Mouse (Mus musculus) limb, embryonic 12.5 days (tissue): Measurements from ENCODE around the gene Nckap5. TPM values are rescaled to one million over a fixed set of nuclear protein-coding genes. Genes with fewer than 3 reads are reported as not detected.

Experiments used
- ATAC-seq: fragments of 200-750 bp; cut with Nextera tagmentation; 2 replicates; pipeline ENCODE4 v1.8.0; 2017; ENCODE audit warnings: low read depth, moderate TSS enrichment; ENCODE audit not compliant: insufficient number of reproducible peaks, insufficient read depth, low FRiP score, low TSS enrichment
- H3K27ac ChIP-seq: fragments of 300-500 bp; sonication (generic); 2 replicates; pipeline ENCODE4 v1.5.1; 2016; ENCODE audit warnings: mild to moderate bottlenecking, moderate library complexity
- H3K27me3 ChIP-seq: fragments of 300-500 bp; sonication (generic); 2 replicates; pipeline ENCODE4 v1.6.1; 2016; ENCODE audit warnings: mild to moderate bottlenecking, moderate library complexity
- H3K36me3 ChIP-seq: fragments of 300-500 bp; sonication (generic); 2 replicates; pipeline ENCODE4 v1.6.1; 2016; ENCODE audit warnings: mild to moderate bottlenecking, moderate library complexity
- H3K4me1 ChIP-seq: fragments of 300-500 bp; sonication (generic); replicated peaks from 2 replicates; pipeline ENCODE4 v1.6.1; 2016
- H3K4me2 ChIP-seq: fragments of 300-500 bp; sonication (generic); 2 replicates; pipeline ENCODE4 v1.6.1; 2016; ENCODE audit warnings: mild to moderate bottlenecking, moderate library complexity
- H3K4me3 ChIP-seq: fragments of 300-500 bp; sonication (generic); replicated peaks from 2 replicates; pipeline ENCODE4 v1.5.1; 2016; ENCODE audit warnings: mild to moderate bottlenecking
- H3K9ac ChIP-seq: fragments of 300-500 bp; sonication (generic); replicated peaks from 2 replicates; pipeline ENCODE4 v1.6.1; 2016; ENCODE audit warnings: mild to moderate bottlenecking, moderate library complexity
- H3K9me3 ChIP-seq: fragments of 300-500 bp; sonication (generic); 2 replicates; pipeline ENCODE4 v1.6.1; 2016; ENCODE audit warnings: mild to moderate bottlenecking, moderate library complexity
- WGBS: fragments of 180-500 bp; shearing (Covaris S2); methylation state at CpG from one replicate; pipeline ENCODE4 v1.1.7; 2016; 5-methylcytosine and 5-hydroxymethylcytosine counted together
- polyA plus RNA-seq: library from polyadenylated mRNA; unstranded; fragments of >200 nt; fragmentation: Nextera tagmentation; extraction: Ambion mirVana; gene quantifications from 2 replicates; pipeline ENCODE4 v1.2.1, GENCODE M21; 2016

The Nckap5 gene
- polyA plus RNA-seq, 1 experiment from 2014 or later = 7.7 TPM

DNA sequence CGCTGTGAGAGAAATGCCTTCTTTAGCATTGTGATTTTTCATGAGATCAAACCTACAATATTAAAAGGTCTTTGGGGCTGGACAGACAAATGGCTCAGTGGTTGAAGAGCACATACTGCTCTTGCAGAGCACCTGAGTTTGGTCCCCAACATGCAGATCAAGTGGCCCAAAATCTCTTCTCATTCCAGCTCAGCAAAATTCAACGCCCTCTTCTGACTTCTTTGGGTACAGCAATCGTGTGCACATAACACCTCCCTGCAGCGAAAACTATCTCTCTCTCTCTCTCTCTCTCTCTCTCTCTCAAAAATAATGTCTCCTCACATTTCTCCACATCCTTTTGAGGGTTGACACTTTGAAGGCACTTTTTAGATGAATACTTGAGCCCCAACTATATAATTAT, 398.3 kb downstream of the Nckap5 start:
- Histone ChIP-seq H3K4me2 (no peak overlapping the region), H3K4me1 (no peaks in the 10 kb centered on the region), H3K27me3 (no peaks in the 10 kb centered on the region), H3K36me3 (no peaks in the 10 kb centered on the region), H3K9ac (no peak overlapping the region), H3K27ac (no peak overlapping the region), H3K4me3 (no peak overlapping the region), H3K9me3 (no peaks in the 10 kb centered on the region)
- no peak for ATAC-seq
- WGBS = 89% methylated on average over 4 of the region's 4 CpGs

DNA sequence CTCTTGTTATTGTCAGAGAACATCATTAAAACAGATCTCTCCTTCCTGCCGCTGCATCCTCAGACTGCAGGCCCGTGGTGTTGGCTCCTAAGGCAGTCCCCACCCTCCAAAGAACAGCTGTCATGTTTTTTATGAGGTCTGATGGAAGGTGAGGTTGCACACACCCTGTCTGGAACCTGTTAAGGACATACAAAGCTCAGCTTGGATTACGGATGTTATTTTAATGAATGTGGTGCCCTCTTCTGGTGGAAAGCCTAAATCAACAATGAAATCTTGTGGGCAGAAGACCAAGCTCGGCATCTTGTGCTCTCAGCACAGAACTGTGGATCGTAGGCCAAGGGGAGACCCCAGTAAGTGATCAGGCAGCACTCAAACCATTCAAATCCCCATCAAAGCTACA, 399.0 kb downstream of the Nckap5 start:
- Histone ChIP-seq H3K4me3 (no peak overlapping the region), H3K27ac (no peak overlapping the region), H3K4me2 (no peak overlapping the region), H3K27me3 (no peaks in the 10 kb centered on the region), H3K4me1 (no peaks in the 10 kb centered on the region), H3K9me3 (no peaks in the 10 kb centered on the region), H3K36me3 (no peaks in the 10 kb centered on the region), H3K9ac (no peak overlapping the region)
- ATAC-seq = peak; percentile 75
- WGBS = 16% methylated on average over 5 of the region's 5 CpGs

DNA sequence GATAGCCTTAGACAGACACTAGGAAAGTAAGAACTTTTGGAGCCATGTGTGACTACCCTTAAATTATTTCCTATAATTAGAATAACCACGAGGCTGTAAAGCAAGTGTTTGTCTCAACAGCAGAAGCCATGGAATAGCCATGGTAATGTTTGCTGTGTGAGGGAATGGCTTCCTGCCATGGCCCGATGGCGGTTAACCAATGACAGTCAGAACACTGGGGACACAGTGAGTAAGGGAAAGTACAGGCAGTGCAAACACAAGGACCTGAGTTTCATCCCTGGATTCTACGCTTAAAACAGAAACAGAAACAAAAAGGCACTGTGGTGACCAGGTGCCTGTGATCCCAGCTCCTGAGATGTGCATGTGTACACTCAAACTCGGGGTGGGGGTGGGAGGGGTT, 419.2 kb downstream of the Nckap5 start:
- H3K4me2 ChIP-seq = no peak overlapping the region
- no peaks in the 10 kb centered on the region for H3K9me3 ChIP-seq
- no peaks in the 10 kb centered on the region for H3K36me3 ChIP-seq
- no peaks in the 10 kb centered on the region for H3K4me1 ChIP-seq
- ATAC-seq = no peak
- H3K9ac ChIP-seq = no peak overlapping the region
- no peaks in the 10 kb centered on the region for H3K27me3 ChIP-seq
- H3K27ac ChIP-seq = no peak overlapping the region
- H3K4me3 ChIP-seq = no peak overlapping the region
- 88% methylated on average over 5 of the region's 5 CpGs for WGBS

DNA sequence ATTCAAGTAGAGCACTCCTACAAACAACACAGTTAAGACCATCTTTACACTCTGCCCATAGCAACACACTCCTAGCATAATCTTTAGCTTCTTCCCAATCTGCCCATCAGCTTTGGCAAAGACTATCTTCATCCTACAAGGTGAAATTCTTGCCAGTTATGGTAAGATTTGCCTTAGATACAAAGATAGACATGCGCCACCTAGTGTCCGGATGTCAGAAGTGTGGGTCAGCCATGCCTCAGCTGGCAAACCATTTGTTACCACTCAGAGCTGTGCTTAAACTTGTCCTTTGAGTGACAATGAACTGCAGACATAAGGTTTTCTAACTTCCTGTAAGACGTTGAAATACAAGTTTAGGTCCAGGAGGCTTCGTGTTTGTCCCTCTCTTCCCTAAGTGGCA, 422.7 kb downstream of the Nckap5 start:
- Histone ChIP-seq H3K4me2 (no peak overlapping the region), H3K27me3 (no peaks in the 10 kb centered on the region), H3K27ac (no peak overlapping the region), H3K9me3 (no peaks in the 10 kb centered on the region), H3K4me1 (no peaks in the 10 kb centered on the region), H3K36me3 (no peaks in the 10 kb centered on the region), H3K9ac (no peak overlapping the region), H3K4me3 (no peak overlapping the region)
- 14% methylated on average over 4 of the region's 4 CpGs for WGBS
- no peak for ATAC-seq

DNA sequence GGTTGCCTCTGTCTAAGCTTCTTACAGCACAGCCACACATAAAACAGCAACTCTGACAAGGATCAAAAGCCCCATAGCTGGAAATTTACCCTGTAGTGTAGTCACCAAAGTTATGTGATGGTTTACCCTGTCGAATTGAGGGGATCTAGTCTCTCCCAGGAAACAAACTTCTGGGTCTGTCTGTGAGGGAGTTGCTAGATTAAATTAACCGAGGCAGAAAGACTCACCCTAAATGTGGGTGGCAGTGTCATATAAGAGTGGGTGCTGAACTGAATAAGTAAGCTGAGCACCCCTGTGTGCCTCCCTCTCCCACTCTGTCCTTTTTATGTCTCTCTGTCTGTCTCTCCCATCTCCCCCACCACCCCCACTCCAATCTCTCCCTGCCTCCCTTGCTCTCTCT, 425.1 kb downstream of the Nckap5 start:
- H3K36me3 ChIP-seq = no peaks in the 10 kb centered on the region
- H3K4me1 ChIP-seq = no peaks in the 10 kb centered on the region
- H3K9ac ChIP-seq = no peak overlapping the region
- WGBS = 86% methylated on average over 2 of the region's 2 CpGs
- H3K4me3 ChIP-seq = no peak overlapping the region
- no peaks in the 10 kb centered on the region for H3K27me3 ChIP-seq
- no peak overlapping the region for H3K4me2 ChIP-seq
- no peak overlapping the region for H3K27ac ChIP-seq
- no peak for ATAC-seq
- H3K9me3 ChIP-seq = no peaks in the 10 kb centered on the region

DNA sequence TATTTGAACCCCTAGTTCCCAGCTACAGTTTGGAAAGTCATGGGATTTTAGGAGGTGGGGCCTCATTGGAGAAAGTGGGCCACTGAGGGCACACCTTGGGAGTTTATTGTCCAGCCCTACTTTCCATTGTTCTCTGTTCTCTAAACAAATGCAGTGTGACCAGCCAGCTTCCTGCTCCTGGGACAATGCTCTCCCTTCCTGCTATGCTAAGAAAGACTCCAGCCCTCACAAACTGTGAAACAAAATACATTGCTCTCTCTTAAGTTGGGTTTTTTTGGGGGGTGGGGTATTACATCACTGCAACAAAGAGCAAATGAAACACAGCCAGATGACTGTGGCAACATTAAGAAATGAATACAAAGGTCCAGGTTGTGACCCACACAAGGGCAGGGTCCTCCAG, 426.6 kb downstream of the Nckap5 start:
- Histone ChIP-seq H3K27ac (no peak overlapping the region), H3K9me3 (no peaks in the 10 kb centered on the region), H3K27me3 (no peaks in the 10 kb centered on the region), H3K4me2 (no peak overlapping the region), H3K4me3 (no peak overlapping the region), H3K9ac (no peak overlapping the region), H3K36me3 (no peaks in the 10 kb centered on the region), H3K4me1 (no peaks in the 10 kb centered on the region)
- ATAC-seq = no peak

DNA sequence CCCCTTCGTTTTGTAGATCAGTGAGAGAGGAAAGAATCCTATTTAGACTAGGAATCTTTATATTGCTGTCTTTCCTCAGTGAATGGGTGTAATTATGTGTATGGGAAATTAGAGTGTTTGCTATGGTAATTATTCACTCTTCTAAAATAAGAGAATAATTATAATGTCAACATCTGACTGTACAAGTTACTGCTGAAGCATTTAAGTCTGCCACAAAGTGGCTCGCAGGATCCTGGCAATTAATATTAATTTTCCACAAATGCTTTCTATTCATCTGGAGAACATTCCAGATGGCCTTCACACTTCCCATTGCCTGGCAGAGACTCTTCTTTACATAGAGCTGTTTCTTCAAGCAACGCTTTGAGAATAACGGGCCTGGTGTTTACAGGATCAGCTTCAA, 439.4 kb downstream of the Nckap5 start:
- Histone ChIP-seq H3K4me2 (no peak overlapping the region), H3K4me1 (no peaks in the 10 kb centered on the region), H3K9ac (no peak overlapping the region), H3K27ac (no peak overlapping the region), H3K4me3 (no peak overlapping the region), H3K36me3 (no peaks in the 10 kb centered on the region), H3K9me3 (no peaks in the 10 kb centered on the region), H3K27me3 (no peaks in the 10 kb centered on the region)
- ATAC-seq = no peak
- 67% methylated on average over 4 of the region's 4 CpGs for WGBS

DNA sequence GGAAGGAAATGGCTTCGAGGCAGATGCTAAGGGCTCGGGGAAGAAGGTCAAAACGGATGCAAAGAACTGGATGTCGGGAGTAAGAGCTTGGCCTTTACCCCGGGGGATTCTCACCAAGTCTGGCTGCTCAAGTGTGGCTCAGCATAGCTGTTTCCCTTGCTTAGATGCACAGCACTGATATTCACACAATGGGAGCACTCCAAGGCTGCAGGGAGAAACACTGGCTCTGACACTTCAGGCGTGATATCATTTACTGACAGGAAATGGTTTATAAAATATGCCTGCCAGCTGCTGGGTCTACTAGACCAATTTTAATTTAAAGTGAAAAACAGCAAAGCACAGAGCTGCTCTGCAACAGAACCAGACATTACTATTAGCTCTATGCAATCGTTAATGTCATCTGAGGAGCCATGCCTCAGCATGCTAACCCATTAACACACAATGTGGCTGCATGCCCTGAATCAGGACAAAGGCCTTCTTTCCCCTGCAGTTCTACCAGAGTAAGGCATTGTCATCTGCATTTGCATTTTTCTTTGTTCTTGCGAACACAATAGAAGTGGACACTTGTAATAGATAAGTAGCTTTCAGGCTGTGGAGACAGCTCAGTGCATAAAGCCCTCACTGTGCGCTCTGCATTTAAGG, 453.1 kb downstream of the Nckap5 start:
- Histone ChIP-seq H3K27ac (no peak overlapping the region), H3K4me2 (no peak overlapping the region), H3K36me3 (no peaks in the 10 kb centered on the region), H3K9me3 (no peaks in the 10 kb centered on the region), H3K9ac (no peak overlapping the region), H3K27me3 (no peaks in the 10 kb centered on the region), H3K4me1 (no peaks in the 10 kb centered on the region), H3K4me3 (no peak overlapping the region)
- no peak for ATAC-seq
- WGBS = 71% methylated on average over 9 of the region's 9 CpGs

DNA sequence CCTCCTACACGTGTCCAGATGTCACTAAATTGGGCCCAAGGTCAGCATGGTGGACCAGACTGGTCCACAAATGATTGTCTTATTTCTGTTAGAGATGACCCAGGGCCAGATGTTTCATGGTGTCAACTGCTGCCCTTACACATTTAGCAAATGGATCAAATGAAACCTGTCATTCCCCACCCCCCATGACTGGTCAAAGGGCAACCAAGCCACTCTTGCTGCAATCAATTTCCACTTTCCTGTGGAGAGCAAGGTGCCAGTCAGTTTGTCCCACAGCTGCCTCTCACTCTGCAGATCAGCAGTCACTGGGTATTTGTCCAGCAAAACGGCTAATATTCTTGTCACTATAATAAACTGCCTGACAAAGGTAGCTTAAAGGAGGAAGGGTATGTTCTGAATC, 463.9 kb downstream of the Nckap5 start:
- ATAC-seq = no peak
- no peak overlapping the region for H3K4me2 ChIP-seq

DNA sequence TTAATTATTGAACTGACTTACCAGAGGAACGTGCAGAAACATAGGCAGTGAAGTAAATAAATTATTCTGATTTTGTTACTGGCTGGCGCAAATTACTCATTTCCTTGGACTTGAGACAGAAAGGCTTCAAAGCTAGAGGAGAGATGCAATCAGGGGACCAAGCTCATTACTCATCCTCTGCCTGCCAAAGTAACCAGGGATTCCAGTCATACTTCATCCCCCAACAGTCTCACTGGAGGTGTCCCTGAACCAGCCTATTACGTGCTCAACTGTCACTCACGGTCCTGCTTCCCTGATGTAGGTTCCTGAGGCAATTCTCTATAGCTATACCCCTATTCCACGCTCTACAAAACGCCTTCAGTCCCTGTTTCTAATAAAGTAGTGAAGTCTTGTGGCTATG, 466.0 kb downstream of the Nckap5 start:
- Histone ChIP-seq H3K27me3 (no peaks in the 10 kb centered on the region), H3K4me1 (no peaks in the 10 kb centered on the region), H3K9ac (no peak overlapping the region), H3K27ac (no peak overlapping the region), H3K36me3 (no peaks in the 10 kb centered on the region), H3K4me3 (no peak overlapping the region), H3K4me2 (no peak overlapping the region), H3K9me3 (no peaks in the 10 kb centered on the region)
- WGBS = 61% methylated on average over 6 of the region's 6 CpGs
- no peak for ATAC-seq

More for the DNA sequence above, 463.9 kb downstream of the Nckap5 start:
- WGBS = 67% methylated on average over 2 of the region's 2 CpGs
- Histone ChIP-seq H3K27ac (no peak overlapping the region), H3K36me3 (no peaks in the 10 kb centered on the region), H3K9me3 (no peaks in the 10 kb centered on the region), H3K9ac (no peak overlapping the region), H3K4me3 (no peak overlapping the region), H3K4me1 (no peaks in the 10 kb centered on the region), H3K27me3 (no peaks in the 10 kb centered on the region)

DNA sequence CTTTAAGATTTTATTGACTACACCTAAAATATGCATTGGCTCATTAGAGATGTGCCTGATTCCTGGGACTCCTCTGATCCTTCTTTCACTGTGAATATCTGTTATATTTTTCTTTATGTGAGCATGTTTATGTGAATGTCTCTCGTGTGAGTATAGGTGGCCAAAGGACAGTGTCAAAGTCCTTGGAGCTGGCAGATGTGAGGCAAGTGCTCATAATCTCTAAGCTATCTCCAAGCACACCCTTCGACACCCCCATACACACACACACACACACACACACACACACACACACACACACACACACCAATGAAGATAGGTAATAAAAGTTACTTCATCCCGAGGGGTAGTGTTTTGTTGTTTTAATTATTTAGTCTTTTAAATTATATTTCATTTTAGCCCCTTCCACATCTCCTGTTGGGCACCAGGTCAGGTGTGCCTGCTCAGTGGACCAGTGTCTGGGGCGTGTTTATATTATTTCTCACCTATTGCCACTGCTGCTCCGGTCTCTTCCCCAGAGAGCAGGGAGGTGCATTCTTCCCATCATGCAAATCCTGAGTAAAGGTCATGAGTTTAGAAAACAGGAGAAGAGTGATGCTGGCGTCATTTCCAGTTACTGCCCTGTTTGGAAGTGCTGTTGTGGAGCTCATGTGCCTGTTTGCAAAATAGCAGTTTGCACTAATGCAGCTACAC, 469.9 kb downstream of the Nckap5 start:
- H3K4me1 ChIP-seq = no peaks in the 10 kb centered on the region
- no peak overlapping the region for H3K4me2 ChIP-seq
- no peak overlapping the region for H3K27ac ChIP-seq
- no peak overlapping the region for H3K9ac ChIP-seq
- no peak overlapping the region for H3K4me3 ChIP-seq
- H3K9me3 ChIP-seq = no peaks in the 10 kb centered on the region
- H3K36me3 ChIP-seq = no peaks in the 10 kb centered on the region
- WGBS = 80% methylated on average over 6 of the region's 6 CpGs
- no peak for ATAC-seq
- H3K27me3 ChIP-seq = no peaks in the 10 kb centered on the region

DNA sequence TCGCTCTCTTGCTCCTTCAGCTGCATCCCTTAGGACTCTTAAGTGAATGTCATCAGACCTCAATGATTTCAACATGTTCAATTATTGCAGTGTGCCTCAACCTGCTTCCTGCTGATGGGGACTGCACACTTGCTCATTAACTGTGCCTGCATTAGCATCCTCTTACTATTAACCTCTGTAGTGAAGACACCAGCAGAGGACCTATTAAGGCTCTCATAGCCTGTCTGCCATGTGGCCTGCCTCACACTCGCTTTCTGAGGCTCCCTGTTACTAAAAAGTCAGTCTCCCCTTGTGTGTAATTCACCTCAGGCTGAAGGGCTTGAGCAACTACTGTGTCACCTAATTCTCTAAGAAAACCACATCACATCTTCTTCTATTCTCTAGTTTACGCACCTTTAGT, 470.5 kb downstream of the Nckap5 start:
- no peak overlapping the region for H3K4me3 ChIP-seq
- ATAC-seq = no peak
- no peak overlapping the region for H3K27ac ChIP-seq
- H3K9me3 ChIP-seq = no peaks in the 10 kb centered on the region
- H3K36me3 ChIP-seq = no peaks in the 10 kb centered on the region
- H3K4me1 ChIP-seq = no peaks in the 10 kb centered on the region
- 70% methylated on average over 3 of the region's 3 CpGs for WGBS
- no peak overlapping the region for H3K4me2 ChIP-seq
- no peaks in the 10 kb centered on the region for H3K27me3 ChIP-seq
- H3K9ac ChIP-seq = no peak overlapping the region
